Mouse (Mus musculus) lung, embryonic 14.5 days (tissue): ENCODE data around the gene Prkar2b. TPM values are rescaled to one million over a fixed set of nuclear protein-coding genes. Genes with fewer than 3 reads are reported as not detected.

ENCODE experiments used
- ATAC-seq: fragments of 200-750 bp; cut with Nextera tagmentation; 2 replicates; pipeline ENCODE4 v1.8.0; 2017; ENCODE audit warnings: mild to moderate bottlenecking, moderate TSS enrichment, moderate library complexity; ENCODE audit not compliant: insufficient read depth
- DNase-seq: peaks from one replicate; pipeline ENCODE4 v3.0.0-alpha.2; 2015
- H3K27ac ChIP-seq: fragments of 300-500 bp; sonication (generic); 2 replicates; pipeline ENCODE4 v1.5.1; 2014; ENCODE audit warnings: low read depth, mild to moderate bottlenecking, moderate library complexity
- H3K27me3 ChIP-seq: fragments of 300-500 bp; sonication (generic); 2 replicates; pipeline ENCODE4 v1.6.1; 2014; ENCODE audit warnings: low read length, control low read depth; ENCODE audit not compliant: insufficient read depth
- H3K36me3 ChIP-seq: fragments of 300-500 bp; sonication (generic); 2 replicates; pipeline ENCODE4 v1.6.1; 2014; ENCODE audit warnings: control low read depth; ENCODE audit not compliant: insufficient read depth
- H3K4me1 ChIP-seq: fragments of 300-500 bp; sonication (generic); 2 replicates; pipeline ENCODE4 v1.6.1; 2014; ENCODE audit warnings: antibody characterized with exemption, control low read depth; ENCODE audit not compliant: insufficient read depth
- H3K4me2 ChIP-seq: fragments of 300-500 bp; sonication (generic); 2 replicates; pipeline ENCODE4 v1.6.1; 2014; ENCODE audit warnings: mild to moderate bottlenecking
- H3K4me3 ChIP-seq: fragments of 300-500 bp; sonication (generic); 2 replicates; pipeline ENCODE4 v1.5.1; 2014; ENCODE audit warnings: low read depth, low read length
- H3K9ac ChIP-seq: fragments of 300-500 bp; sonication (generic); 2 replicates; pipeline ENCODE4 v1.6.1; 2014
- H3K9me3 ChIP-seq: fragments of 300-500 bp; sonication (generic); 2 replicates; pipeline ENCODE4 v1.6.1; 2016; ENCODE audit warnings: low read depth, low read length, control low read depth
- CTCF ChIP-seq: IDR thresholded peaks from 2 replicates; pipeline ENCODE4 v1.5.1; 2016; ENCODE audit warnings: antibody characterized with exemption, low read depth
- WGBS: fragments of 180-500 bp; shearing (Covaris S2); extraction: QIAGEN DNeasy Blood & Tissue Kit; methylation state at CpG from one replicate; pipeline ENCODE4 v1.1.7; 2014; 5-methylcytosine and 5-hydroxymethylcytosine counted together
- polyA plus RNA-seq: library from polyadenylated mRNA; unstranded; fragments of >200 nt; fragmentation: Nextera tagmentation; extraction: Ambion mirVana; gene quantifications from 2 replicates; pipeline ENCODE4 v1.2.1, GENCODE M21; 2014

Gene Prkar2b
- polyA plus RNA-seq, 1 experiment from 2014 or later, result 31.6 TPM

DNA sequence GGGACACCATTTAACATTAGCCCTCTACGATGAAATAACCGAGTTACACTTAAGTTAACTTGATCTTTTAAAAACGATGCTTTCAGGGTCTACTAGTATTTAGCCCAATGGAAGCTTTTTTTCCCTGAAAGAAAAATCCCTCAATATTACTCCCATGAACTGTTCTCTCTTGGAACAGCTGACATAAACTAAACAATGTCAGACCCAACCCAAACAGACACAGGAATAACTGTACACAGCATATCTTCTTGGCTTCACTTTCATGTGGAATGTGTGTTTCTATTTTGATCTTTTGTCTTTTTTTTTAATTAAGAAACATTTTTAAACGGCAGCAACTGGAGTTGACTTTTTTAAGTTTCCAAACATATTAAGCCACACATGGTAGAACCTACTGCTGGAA is 8.2 kb downstream of the Prkar2b start:
- Histone ChIP-seq H3K36me3 (no peaks in the 10 kb centered on the region), H3K9ac (no peak overlapping the region), H3K4me2 (no peak overlapping the region), H3K4me1 (0 out of 2 replicates have a peak, but pooled peaks cover 4% of the 10 kb centered on the region), H3K9me3 (no peaks in the 10 kb centered on the region), H3K27ac (no peak overlapping the region), H3K4me3 (no peak overlapping the region), H3K27me3 (no peaks in the 10 kb centered on the region)
- 55% methylated on average over 4 of the region's 4 CpGs for WGBS
- no peak for TF ChIP-seq CTCF
- no peak; the same call in 1 of the 2 replicates for ATAC-seq
- DNase-seq, result peak; percentile 64

DNA sequence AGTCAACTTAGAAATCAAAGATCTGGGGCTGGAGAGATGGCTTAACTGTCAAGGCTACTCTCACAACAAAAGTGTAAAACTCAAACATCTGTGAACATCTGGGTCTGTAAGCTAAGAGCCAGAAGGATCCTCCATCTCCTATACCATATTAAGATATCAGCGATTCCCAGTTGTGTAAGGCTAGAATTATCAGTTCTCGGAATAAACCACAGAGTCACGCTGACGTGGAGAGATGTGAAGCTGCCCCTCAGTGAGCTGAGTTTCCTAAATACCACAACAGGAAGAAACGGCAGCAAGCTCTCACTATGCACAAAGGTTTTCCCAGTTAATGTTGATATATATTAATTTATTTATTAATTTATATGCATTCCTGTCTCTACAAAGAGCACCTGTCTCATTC is 10.9 kb downstream of the Prkar2b start:
- peak overlapping the region; percentile 58; the same call in 1 of the 2 replicates for H3K27ac ChIP-seq
- no peak overlapping the region for H3K9ac ChIP-seq
- 0 out of 2 replicates have a peak, but pooled peaks cover 4% of the 10 kb centered on the region for H3K4me1 ChIP-seq
- DNase-seq (no peak), ATAC-seq (no peak)
- H3K9me3 ChIP-seq, result no peaks in the 10 kb centered on the region
- WGBS, result 56% methylated on average over 5 of the region's 5 CpGs
- H3K36me3 ChIP-seq, result no peaks in the 10 kb centered on the region
- H3K4me3 ChIP-seq, result no peak overlapping the region
- H3K4me2 ChIP-seq, result no peak overlapping the region
- no peaks in the 10 kb centered on the region for H3K27me3 ChIP-seq
- TF ChIP-seq CTCF, result no peak

DNA sequence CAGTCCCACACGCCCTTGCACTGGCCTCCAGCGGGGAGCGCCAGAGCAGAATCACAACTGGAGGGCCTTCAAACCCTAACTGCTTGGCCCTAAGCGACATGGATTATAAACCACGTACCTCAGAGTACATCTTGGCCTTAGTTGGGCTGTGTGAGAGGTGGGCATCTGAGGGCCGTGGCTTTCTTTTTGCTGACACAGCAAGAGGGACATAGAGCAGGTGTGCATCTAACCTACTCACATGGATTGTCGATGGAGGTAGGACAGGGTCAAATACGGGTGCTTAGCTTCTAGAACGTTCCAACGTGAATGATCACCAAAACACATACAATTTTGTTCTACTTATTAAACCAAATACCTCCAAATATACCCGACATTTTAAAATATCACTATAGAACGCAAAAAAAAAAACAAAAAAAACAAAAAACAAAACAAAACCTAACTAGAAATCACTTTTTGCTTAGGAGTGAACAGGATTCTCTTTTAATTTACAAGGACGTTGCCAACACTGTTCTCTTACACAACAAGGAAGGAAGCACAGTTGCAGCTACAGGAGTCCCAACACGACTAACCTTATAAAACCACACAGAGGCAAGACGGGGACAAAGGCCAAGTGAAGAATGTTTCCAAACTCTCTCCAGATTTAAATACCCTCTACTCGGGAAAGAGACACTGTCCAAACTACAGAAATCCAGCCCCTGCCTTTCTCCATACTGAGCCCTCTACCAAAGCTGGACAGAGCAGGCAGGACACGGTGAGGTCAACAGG is 15.3 kb downstream of the Prkar2b start:
- no peaks in the 10 kb centered on the region for H3K27me3 ChIP-seq
- ATAC-seq, result no peak
- no peak overlapping the region for H3K4me3 ChIP-seq
- H3K4me2 ChIP-seq, result no peak overlapping the region
- no peaks in the 10 kb centered on the region for H3K36me3 ChIP-seq
- WGBS, result 79% methylated on average over 17 of the region's 17 CpGs
- no peaks in the 10 kb centered on the region for H3K9me3 ChIP-seq
- DNase-seq, result no peak
- H3K9ac ChIP-seq, result no peak overlapping the region
- H3K4me1 ChIP-seq, result no peaks in the 10 kb centered on the region
- no peak overlapping the region for H3K27ac ChIP-seq
- no peak; the same call in 1 of the 2 replicates for TF ChIP-seq CTCF

DNA sequence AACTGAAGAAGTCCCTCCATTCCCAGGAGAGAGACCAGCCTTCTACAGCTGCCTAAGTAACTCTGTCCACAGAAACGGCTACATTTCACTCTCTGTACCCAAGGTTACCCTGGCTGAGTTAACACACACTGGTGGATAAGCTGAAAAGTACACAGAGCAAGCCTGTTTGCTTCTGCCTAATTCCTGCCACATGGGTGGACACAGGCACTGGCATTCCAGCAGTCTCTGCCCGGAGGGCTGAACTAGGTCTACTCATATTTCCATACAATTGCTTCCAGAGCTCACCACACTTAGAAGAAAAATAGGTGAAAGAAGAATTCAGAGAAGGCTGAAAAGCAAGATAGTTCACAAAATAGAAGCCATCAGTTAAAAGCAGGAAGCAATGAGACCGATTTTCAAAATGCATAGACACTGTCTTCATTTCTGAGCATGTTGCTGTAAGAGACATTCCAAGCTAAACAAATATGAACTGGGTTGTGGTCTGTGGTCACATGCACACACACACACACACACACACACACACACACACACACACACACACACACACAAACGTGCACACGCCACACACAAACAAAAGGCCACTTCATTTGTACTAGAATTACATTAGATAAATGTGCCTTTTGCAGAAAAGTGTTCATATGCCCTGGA is 16.5 kb downstream of the Prkar2b start:
- peak overlapping the region; percentile 58; the same call in 1 of the 2 replicates for H3K27ac ChIP-seq
- ATAC-seq (peak; percentile 87), DNase-seq (peak; percentile 46)
- no peaks in the 10 kb centered on the region for H3K4me1 ChIP-seq
- H3K27me3 ChIP-seq, result no peaks in the 10 kb centered on the region
- no peak overlapping the region for H3K9ac ChIP-seq
- H3K36me3 ChIP-seq, result no peaks in the 10 kb centered on the region
- TF ChIP-seq CTCF, result no peak; the same call in 1 of the 2 replicates
- no peak overlapping the region for H3K4me3 ChIP-seq
- 41% methylated on average over 5 of the region's 5 CpGs for WGBS
- no peak overlapping the region for H3K4me2 ChIP-seq
- no peaks in the 10 kb centered on the region for H3K9me3 ChIP-seq

DNA sequence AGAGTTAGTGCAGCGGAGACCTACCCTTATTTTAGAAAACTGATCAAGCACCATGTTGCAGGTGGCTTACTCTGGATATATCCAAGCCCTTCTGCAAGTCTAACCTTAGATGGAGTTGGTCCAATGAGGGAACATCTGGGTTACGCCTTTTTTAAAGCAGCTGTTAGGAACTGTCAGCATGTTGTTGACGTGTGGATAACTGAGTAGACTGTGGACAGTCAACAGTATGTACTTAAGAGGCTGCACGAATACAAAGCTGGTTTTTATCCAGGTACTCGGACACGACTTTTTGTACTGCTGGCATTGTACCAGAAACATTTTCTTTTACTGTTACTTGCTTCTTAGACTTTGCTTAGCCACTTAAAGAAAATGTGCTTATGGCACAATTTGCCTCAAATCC is 27.6 kb downstream of the Prkar2b start:
- no peaks in the 10 kb centered on the region for H3K27me3 ChIP-seq
- WGBS, result 69% methylated on average over 6 of the region's 6 CpGs
- no peak overlapping the region for H3K4me3 ChIP-seq
- no peak overlapping the region for H3K27ac ChIP-seq
- ATAC-seq, result no peak
- no peak overlapping the region for H3K9ac ChIP-seq
- H3K9me3 ChIP-seq, result no peaks in the 10 kb centered on the region
- H3K36me3 ChIP-seq, result no peaks in the 10 kb centered on the region
- TF ChIP-seq CTCF, result no peak
- H3K4me1 ChIP-seq, result no peaks in the 10 kb centered on the region
- H3K4me2 ChIP-seq, result no peak overlapping the region
- no peak for DNase-seq

DNA sequence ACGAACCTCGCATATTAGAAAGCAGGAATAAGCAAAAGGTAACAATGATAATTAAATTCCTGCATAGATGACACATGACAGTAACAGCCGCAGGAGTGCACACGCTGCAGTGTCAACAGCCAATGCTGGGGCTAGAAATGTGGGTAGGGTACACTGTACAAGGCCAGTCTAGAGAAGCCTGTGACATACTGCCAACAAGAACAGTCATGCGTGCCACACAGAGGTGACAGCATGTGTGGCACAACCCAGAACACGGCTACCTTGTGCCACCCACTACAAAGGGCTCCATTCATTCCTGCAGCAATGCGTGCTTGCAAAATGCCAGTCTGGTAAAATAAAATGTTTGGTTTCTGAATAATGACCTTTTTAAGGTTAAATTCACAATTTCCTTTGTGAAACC is 28.2 kb downstream of the Prkar2b start:
- Histone ChIP-seq H3K4me3 (no peak overlapping the region), H3K27ac (no peak overlapping the region), H3K4me1 (no peaks in the 10 kb centered on the region), H3K4me2 (no peak overlapping the region), H3K36me3 (no peaks in the 10 kb centered on the region), H3K27me3 (no peaks in the 10 kb centered on the region), H3K9ac (no peak overlapping the region), H3K9me3 (no peaks in the 10 kb centered on the region)
- no peak for TF ChIP-seq CTCF
- no peak for DNase-seq
- 92% methylated on average over 7 of the region's 7 CpGs for WGBS
- ATAC-seq, result no peak

DNA sequence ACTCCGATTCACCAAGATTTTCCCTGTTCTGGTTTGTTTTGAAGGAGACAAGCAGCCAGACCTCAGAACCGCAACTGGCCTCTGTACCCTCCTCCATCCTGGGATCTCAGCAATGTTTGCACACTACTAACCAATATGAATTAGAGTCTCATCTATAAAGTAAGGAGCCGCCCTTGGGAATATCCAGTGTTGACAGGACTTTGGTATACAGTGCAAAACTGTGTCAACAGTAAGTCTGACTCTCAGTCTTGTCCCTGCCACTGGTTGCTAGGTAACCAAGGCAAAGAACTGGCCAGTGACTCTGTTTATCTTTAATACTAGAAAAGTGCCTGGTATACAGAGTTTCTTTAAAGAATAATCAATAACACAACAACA is 42.7 kb downstream of the Prkar2b start:
- DNase-seq (peak; percentile 36), ATAC-seq (peak; percentile 69; the same call in 1 of the 2 replicates)
- Histone ChIP-seq H3K9ac (no peak overlapping the region), H3K4me3 (no peak overlapping the region), H3K27ac (no peak overlapping the region), H3K27me3 (no peaks in the 10 kb centered on the region), H3K4me1 (peaks cover 7% of the 10 kb centered on the region; the same call in 1 of the 2 replicates), H3K36me3 (no peaks in the 10 kb centered on the region), H3K4me2 (no peak overlapping the region), H3K9me3 (no peaks in the 10 kb centered on the region)
- TF ChIP-seq CTCF, result no peak
- 33% methylated on average over 3 of the region's 3 CpGs for WGBS
